Mouse (Mus musculus): ENCODE results near the gene Prkcz. TPM values are rescaled to one million over a fixed set of nuclear protein-coding genes. Genes with fewer than 3 reads are reported as not detected.

The Prkcz gene
- 0.78 to 2.3 TPM in 2 of 3 replicates, not detected in the other for total RNA-seq (2017)

DNA sequence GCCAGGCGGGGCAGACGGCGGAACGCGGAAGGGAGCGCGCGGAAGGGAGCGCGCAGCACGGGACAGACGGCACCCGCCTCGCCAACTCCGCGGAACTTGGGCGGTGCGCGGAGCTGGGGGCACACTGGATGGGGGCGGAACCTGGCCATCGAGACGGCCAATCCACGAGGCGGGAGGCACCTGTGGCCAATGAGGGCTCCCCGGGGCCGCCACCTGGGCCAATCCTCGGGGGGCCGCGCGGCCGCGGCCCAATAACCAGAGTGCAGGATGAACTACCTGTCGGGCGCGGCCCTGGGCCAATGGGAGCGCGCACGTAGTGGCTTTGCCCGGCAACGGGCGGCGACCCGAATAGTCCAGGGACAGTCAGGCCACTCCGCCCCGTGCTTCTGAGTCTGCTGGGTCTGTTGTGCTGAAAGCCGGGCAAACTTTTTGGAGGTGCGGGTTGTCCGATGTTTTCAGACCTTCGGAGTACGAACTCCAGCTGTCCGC lies at the start of gene Prkcz:
Gene Prkcz, minus strand, starts transcription at position 59 of the 489 bp plus-strand sequence.
- ATAC-seq (replicated peaks; ENCODE audit: insufficient number of reproducible peaks, low FRiP score, low TSS enrichment, poor library complexity, severe bottlenecking) = no peak

DNA sequence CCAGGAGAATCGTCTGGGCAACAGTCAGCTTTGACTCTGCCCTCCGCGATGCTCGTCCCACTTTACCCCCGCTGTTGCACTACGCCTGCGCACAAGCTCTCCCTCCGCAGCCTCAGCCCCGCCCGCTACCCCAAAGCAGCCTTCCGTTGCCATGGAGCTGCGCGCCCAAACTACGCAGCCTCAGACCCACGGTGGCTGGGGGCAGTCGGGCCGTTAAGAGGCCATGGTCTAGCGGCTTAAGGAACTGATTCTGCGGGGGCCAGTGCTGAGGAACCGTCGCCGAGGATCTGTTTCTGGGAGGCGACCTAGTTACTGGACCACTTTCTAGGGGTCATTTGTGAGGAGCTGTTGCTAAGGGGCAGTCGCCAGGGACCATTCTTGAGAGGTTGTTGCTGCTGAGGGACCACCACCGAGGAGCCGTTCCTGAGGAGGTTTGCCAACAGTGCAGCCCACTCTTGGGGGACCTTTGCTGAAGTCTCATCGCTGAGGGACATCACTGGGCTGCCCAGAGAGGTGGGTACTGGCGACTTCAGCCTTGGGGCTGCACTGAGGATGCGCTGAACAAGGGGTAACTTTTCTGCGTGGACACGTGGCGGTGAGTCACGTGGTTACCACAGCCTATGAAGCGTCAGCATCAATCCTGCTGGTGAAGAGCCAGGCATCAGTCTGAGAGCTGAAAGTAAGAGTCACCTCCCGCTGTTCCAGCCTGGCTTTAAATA lies 48.1 kb upstream of the Prkcz start, which contains the start of gene Cfap74:
Gene Cfap74, plus strand, starts transcription at position 133 of the 719 bp plus-strand sequence.
- ATAC-seq (replicated peaks; ENCODE audit: insufficient number of reproducible peaks, low FRiP score, low TSS enrichment, poor library complexity, severe bottlenecking) = no peak

DNA sequence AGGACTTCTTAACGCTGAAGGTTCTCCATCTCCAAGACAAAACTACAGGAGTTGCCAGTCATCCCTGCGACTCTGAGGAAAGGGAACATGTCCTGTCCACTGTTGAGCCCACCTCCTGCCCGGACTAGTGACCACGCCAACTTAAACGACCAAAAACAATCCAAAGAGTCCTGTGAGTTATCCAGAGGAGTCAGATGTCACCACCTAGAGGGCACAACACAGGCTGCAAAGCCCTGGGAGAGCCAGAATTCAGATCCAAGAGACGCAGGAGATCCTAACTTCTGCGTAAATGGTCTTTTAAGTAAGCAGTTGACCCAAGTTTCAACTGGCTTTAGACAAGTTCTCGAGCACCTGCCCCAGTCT lies 47.5 kb upstream of the Prkcz start:
- ATAC-seq (replicated peaks; ENCODE audit: insufficient number of reproducible peaks, low FRiP score, low TSS enrichment, poor library complexity, severe bottlenecking) = no peak

DNA sequence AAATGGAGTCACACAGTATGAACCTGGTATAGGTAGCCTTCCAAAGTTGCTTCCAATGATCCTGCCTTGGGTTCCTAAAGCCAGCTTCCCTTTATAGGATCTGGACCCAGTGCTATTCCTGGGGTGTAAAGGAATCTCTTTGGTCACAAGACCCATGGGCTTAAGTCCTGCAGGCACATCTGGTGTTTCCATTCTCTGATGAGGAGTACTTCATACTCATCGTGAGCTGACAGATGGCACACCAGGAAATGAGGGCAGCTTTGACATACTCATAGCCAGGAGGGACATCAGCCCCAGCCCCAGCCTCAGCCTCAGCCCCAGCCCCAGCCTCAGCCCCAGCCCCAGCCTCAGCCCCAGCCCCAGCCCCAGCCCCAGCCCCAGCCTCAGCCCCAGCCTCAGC lies 41.3 kb upstream of the Prkcz start:
- ATAC-seq (replicated peaks; ENCODE audit: insufficient number of reproducible peaks, low FRiP score, low TSS enrichment, poor library complexity, severe bottlenecking) = no peak

DNA sequence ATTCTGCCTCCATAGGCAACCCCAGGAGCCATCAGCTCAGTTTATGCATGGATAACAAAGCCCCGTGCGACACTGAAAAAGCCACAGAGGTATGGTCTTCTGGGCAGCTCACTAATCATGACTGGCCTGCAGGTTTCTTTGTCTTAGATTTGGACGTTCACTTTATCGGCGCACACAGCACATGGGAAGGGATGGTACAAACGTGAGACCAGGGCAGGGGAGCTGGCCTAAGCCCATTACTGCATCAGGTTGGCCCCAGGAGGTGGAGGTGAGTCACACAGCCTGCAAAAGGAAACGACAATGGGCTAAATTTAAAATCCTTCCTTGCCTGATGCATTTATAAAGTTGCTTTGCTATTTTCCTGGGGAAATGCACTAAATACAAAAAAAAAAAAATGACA lies 40.0 kb upstream of the Prkcz start:
- no peak for ATAC-seq (replicated peaks; ENCODE audit: insufficient number of reproducible peaks, low FRiP score, low TSS enrichment, poor library complexity, severe bottlenecking)

DNA sequence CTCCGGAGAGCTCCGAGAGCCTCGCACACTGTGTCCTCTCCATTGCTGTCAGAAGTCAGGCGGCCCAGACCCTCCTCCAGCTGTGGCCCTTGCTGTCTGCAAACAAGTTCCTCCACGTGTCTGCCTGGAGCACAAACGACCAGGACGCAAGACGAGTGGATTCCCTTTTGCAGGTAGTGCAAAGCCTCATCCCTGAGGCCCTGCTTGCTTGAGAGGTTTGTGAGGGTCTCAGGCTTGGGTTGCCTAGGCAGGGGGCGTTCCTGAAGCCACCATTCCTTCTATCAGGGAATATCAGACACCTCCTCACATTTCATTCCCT lies 37.0 kb upstream of the Prkcz start:
- no peak for ATAC-seq (replicated peaks; ENCODE audit: insufficient number of reproducible peaks, low FRiP score, low TSS enrichment, poor library complexity, severe bottlenecking)

DNA sequence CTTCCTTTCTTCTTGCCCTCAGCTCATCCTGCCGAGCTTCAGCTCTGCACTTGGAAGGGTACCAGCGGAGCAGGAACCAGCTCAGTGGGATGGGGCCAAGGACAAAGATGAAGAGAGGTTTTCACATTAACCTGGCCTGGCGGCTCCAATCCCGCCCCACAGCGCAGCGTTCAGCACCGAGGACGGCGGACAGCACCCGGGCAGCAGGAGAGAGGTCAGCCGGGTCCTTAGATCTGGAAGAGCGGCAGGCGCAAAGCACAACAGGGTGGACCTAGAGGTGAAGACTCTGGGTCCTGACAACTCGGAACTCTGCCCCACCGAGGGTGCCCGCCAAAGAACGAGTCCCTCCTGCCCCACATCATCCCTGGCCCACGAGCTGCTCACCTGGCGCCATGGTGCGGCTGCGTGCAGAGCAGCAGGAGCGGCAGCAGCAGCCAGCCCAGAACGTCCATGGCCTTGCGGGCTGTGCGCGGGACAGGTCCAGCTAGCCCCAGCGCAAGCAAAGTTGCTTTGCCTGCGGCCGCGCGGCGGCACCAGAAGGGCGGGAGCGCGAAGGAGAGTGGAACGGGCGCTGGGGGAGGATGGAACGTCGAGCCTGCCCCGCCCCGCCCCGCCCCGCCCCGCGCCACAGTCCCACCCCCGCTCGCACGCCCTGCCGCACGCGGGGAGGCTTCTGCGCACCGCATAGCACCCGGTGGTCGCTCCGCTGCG lies 36.5 kb upstream of the Prkcz start, which contains the start of gene Gabrd:
Gene Gabrd, minus strand, starts transcription at position 602 of the 711 bp plus-strand sequence.
- no peak for ATAC-seq (replicated peaks; ENCODE audit: insufficient number of reproducible peaks, low FRiP score, low TSS enrichment, poor library complexity, severe bottlenecking)

DNA sequence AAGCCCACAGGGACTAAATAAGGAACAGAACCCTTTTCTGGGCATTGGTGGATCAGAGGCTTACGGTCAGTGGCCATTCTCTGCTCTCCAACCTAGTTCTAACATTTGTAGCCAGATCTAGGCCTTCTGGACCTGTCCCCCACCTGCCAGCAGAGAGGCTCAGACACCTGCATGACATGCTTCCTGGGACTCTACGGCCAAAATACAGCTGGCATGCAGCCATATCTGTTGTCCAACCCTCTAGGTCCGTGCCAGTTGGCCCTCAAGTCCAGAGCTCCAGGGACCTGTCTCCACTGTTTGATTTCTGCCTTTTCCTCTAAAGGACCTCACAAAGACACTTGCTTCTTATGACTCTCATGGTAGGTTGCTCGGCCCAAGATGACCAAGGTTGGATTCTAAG lies 35.6 kb upstream of the Prkcz start:
- no peak for ATAC-seq (replicated peaks; ENCODE audit: insufficient number of reproducible peaks, low FRiP score, low TSS enrichment, poor library complexity, severe bottlenecking)

DNA sequence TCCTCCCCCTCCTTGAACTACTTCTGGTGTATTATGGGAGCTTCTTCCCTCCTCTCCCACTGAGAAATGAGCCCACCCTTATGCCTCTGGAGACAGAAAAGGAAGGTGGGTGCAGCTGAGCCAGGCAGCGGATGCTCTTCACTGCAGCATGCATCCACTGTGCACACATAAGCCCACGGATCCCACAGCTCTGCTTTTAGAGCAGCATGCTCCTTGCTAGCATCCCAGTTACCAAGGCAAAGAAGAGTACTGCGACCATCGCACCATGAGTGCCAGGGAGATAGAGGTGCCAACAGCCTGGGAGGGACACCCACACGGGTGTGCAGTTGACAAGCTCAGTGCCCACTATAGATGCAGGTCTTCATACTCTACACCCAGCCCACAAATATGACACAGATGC lies 34.3 kb upstream of the Prkcz start:
- ATAC-seq (replicated peaks; ENCODE audit: insufficient number of reproducible peaks, low FRiP score, low TSS enrichment, poor library complexity, severe bottlenecking) = no peak

DNA sequence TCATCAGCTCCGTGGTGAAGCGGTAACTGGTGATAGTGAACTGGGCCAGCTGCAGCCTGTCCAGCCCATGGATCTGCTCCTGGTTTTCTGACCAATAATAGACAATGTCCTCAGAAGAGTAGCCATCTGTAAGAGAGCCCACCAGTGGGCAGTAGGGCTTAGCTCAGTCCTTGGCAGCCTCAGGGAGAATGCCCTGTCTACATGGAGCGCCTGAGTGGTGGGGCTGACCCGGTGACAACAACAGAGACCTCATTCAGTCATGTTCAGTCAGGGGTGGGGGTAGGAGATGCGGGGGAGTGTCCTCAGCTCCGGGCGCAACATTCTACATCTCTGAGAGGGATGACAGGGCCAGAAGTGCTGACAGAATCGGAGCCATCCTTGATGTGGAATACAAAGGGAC lies 26.0 kb upstream of the Prkcz start:
- no peak for ATAC-seq (replicated peaks; ENCODE audit: insufficient number of reproducible peaks, low FRiP score, low TSS enrichment, poor library complexity, severe bottlenecking)

DNA sequence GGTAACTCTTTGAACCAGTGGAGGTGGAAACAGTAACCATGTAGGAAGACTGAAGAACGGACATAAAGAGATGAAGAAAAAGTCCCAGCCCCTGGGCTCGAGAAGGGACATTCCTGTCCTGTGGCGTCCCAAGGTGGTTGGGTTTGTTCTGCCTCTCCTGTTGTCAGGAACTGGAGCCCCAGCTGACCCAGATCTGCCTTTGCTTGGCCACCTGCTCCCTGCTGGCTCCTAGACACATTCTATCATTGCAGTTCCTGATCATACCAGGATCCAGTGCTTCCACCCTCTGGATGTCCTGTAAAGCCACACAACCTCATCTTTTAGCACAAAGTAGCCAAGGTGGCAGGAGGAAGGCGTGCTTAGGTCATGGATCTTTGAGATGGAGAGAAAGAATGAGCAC lies 22.2 kb upstream of the Prkcz start:
- ATAC-seq (replicated peaks; ENCODE audit: insufficient number of reproducible peaks, low FRiP score, low TSS enrichment, poor library complexity, severe bottlenecking) = no peak

DNA sequence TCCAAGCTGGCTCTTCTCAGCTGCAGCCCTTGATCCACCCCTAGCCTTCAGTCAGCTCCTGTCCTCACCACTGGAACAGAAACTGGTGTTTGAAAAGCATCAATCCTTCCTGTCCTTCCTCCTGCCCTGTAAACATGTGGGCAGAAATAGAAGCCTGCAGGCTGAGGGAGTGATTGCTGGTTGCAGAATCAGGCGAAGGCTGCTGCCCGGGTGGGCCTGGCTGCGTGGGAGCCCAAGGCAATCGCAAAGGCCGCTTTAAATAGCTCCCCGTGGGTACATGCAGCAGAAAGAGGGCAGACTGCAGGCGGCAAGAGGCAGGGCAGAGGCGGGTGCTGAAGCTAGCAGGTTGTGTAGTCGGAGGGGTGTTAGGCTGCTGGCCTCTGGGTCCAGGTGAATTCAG lies 21.6 kb upstream of the Prkcz start:
- no peak for ATAC-seq (replicated peaks; ENCODE audit: insufficient number of reproducible peaks, low FRiP score, low TSS enrichment, poor library complexity, severe bottlenecking)

DNA sequence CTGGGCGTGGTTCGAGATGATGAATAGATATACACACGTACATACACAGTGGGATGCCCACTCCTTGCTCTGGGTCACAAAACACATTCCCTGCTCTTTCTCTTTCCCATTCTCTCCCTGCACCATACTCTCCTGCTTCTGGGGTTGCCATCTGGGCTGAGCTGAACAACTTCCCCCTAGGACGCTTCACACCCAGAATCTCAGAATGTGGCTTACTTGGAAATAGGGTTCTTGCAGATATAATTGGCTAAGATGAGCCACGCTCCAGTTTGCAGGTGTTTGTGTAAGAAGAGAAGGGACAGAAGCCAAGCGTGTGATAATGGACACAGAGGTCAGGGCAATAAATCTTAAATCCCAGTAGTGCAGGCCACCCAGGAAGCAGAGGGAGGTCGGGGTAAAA lies 20.8 kb upstream of the Prkcz start:
- ATAC-seq (replicated peaks; ENCODE audit: insufficient number of reproducible peaks, low FRiP score, low TSS enrichment, poor library complexity, severe bottlenecking) = no peak

DNA sequence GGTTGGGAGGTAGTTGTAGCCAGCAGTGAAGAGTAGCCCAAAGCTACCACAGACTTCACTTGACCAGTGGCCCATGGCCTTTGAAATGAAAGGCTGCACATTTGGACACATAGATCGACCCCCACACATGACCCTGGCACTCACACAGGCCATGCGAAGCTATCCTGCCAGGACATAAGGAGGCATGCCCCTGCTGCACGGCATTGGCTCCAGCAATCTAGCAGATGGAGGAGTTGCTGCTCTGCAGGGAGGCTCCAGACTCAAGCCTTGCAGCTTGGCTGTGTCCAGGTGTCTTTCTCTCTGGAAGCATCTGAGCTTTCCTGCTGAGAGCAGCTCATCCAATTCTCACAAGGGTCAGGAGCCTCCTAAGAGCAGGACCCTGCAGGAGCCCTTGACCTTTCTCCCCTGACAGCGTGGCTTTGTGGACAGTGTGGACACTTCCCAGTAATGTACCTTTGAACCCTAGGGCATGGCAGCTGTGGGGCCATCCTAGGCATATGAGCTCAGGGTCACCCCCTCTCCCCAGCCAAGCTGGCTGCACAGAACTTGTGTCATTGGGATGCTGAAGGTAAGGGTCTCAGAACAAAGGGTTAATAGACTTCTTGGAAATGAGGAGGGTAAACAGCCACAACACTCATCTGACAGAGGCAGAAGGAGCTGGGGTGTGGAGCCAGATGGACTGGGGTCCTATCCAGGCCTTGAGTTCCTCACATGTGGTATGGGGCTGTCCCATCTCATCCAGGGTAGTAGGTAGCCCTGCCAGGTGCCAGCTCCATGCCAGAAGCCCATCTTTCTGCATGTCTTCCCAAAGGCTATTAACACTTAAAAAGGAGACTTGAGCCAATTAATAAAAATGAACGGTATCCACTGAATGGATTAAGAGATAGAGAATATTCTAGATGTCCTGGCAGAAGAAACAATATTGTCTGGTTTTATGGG lies 10.9 kb upstream of the Prkcz start:
- no peak for ATAC-seq (replicated peaks; ENCODE audit: insufficient number of reproducible peaks, low FRiP score, low TSS enrichment, poor library complexity, severe bottlenecking)

DNA sequence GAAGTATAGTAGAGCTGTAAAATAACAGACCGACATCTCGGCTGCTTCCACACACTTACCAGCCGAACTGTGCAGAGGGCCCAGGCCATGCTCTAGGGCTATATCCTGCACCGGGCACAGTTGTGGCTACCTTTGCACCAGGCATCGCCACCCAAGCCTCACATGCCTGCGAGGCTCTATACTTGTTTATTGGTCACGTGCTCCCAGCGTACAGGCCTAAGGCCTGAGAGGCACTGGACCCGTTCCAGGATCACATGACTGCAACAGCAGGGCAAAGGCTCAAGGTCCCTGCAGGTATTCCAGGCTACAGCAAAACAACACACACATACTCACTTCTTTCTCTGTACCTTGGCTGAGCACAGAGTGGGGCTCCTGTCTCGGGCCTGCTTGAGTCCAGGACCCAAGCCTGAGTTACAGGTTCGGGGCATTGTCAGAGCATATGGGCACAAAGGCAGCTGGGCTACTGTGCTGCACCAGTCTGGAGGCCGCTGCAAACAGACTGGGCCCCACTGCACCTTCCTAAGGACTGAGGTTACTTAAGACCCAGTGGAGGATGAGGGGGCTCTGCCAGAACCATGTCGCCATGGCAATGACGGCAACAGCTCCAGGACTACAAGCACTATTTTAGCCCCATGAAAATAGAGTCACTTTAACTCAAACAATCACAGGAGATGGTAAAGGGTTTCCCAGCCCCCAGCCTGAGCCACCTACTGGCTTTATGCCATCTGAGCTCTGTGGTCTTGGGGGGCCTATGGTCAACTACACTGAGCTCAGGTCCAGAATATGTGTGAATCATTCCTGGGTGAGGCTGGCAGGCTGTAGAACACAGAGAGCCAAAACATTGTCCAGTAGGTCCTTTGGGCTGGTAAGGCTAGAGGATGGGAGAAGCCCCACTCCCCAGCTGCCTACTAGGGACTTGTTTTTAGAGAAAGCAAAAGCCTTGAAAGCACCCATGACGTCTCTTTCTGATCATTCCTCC lies 9.9 kb upstream of the Prkcz start:
- no peak for ATAC-seq (replicated peaks; ENCODE audit: insufficient number of reproducible peaks, low FRiP score, low TSS enrichment, poor library complexity, severe bottlenecking)

DNA sequence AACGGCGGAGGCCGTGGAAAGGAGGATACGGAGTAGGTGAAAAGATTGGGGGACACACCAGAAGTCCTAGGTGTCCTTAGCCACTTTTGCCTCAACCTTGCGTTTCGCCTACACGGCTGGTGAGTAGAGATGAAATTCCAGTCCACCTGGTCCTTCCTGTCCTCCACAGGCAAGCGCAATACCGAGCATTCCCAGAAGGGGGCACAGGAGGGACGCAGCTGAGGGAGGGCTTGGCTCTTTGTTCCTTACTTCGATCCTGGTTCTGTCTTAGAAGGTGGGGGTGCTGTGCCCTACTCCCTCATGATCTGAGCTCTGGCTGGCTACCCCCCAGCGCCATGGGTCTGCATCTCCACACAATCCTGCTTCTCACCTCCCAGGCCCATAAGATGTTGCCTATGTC lies 7.5 kb upstream of the Prkcz start:
- no peak for ATAC-seq (replicated peaks; ENCODE audit: insufficient number of reproducible peaks, low FRiP score, low TSS enrichment, poor library complexity, severe bottlenecking)

DNA sequence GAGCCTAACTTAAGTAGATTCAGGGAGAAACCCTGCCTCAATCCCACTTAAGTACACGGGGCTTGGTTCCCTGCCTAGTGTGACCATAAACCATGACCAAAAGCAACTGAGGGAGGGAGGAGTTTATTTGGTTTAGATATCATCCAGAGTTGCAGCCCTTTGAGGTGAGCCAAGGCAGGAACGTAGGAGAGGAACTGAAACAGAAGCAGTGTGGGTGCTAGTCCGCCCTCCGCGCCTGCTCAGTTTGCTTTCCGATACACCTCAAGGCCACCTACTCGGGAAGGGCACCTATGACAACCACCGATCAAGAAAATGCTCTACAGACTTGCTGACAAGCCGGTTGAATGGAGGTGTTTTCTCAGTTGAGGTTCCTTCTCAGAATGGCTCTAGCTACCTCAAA lies 6.6 kb upstream of the Prkcz start:
- no peak for ATAC-seq (replicated peaks; ENCODE audit: insufficient number of reproducible peaks, low FRiP score, low TSS enrichment, poor library complexity, severe bottlenecking)

DNA sequence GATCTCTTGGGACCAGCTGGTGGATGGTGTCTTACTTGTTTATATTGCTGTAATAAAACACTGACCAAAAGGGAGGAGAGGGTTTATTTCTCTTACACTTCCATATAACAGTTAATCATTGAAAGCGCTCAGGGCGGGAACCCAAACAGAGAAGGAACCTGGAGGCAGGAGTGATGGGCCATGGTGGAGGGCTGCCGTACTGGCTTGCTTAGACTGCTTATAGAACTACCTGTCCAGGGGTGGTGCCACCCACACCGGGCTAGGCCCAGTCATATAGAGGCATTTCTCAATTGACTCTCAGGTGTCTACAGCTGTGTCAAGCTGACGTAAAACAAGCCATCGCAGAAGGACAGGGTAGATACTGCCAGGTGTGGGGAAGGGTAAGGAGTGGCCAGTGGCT lies 5.6 kb upstream of the Prkcz start:
- no peak for ATAC-seq (replicated peaks; ENCODE audit: insufficient number of reproducible peaks, low FRiP score, low TSS enrichment, poor library complexity, severe bottlenecking)

Measured in monocyte, adult 5-6 weeks (primary cell).